Mouse (Mus musculus): ENCODE data around the gene Meis2. TPM values are rescaled to one million over a fixed set of nuclear protein-coding genes. Genes with fewer than 3 reads are reported as not detected.
A peak's percentile ranks its signal among the peaks of the same experiment; 100 is the strongest.

The Meis2 gene
- polyA plus RNA-seq, 1 experiment from 2014 or later, result 52.8 TPM

GRCm38 (mm10) chr2:116074061-116074460, 8.4 kb upstream of the Meis2 start:
- Histone ChIP-seq H3K9ac (ENCODE audit: low read depth, low read length) (no peak overlapping the region), H3K4me3 (replicated peaks; ENCODE audit: low read depth, low read length) (no peak overlapping the region)

GRCm38 (mm10) chr2:116073311-116073904, 7.8 kb upstream of the Meis2 start:
- no peak overlapping the region for H3K4me3 ChIP-seq (replicated peaks; ENCODE audit: low read depth, low read length)
- no peaks in the 10 kb centered on the region for H3K9me3 ChIP-seq (replicated peaks; ENCODE audit: low read length)
- DNase-seq (ENCODE audit: low spot score), result peak; percentile 42
- 31% methylated on average over 9 of the region's 9 CpGs for WGBS
- no peak for ATAC-seq (replicated peaks; ENCODE audit: low FRiP score, low read depth)
- H3K4me1 ChIP-seq (replicated peaks; ENCODE audit: insufficient read depth, low read length), result 0 out of 2 replicates have a peak, but pooled peaks cover 3% of the 10 kb centered on the region
- no peak overlapping the region for H3K9ac ChIP-seq (ENCODE audit: low read depth, low read length)
- no peaks in the 10 kb centered on the region for H3K27me3 ChIP-seq (ENCODE audit: insufficient read depth, low read length)
- no peak for TF ChIP-seq CTCF (IDR thresholded peaks at IDR 0.05; ENCODE audit: low read depth)
- H3K36me3 ChIP-seq (ENCODE audit: insufficient read depth, low read length), result no peaks in the 10 kb centered on the region
- peak overlapping the region; percentile 79 for H3K4me2 ChIP-seq (ENCODE audit: low read length)
- H3K27ac ChIP-seq, result no peak overlapping the region

More at GRCm38 (mm10) chr2:116074061-116074460, 8.4 kb upstream of the Meis2 start:
- Histone ChIP-seq H3K27me3 (ENCODE audit: insufficient read depth, low read length) (no peaks in the 10 kb centered on the region), H3K27ac (no peak overlapping the region), H3K9me3 (replicated peaks; ENCODE audit: low read length) (no peaks in the 10 kb centered on the region), H3K4me1 (replicated peaks; ENCODE audit: insufficient read depth, low read length) (0 out of 2 replicates have a peak, but pooled peaks cover 3% of the 10 kb centered on the region), H3K36me3 (ENCODE audit: insufficient read depth, low read length) (no peaks in the 10 kb centered on the region), H3K4me2 (ENCODE audit: low read length) (peak overlapping the region; percentile 79; the same call in 1 of the 2 replicates)
- WGBS, result 34% methylated on average over 3 of the region's 3 CpGs
- no peak for ATAC-seq (replicated peaks; ENCODE audit: low FRiP score, low read depth)
- DNase-seq (ENCODE audit: low spot score), result peak; percentile 23
- no peak for TF ChIP-seq CTCF (IDR thresholded peaks at IDR 0.05; ENCODE audit: low read depth)

- 0 out of 2 replicates have a peak, but pooled peaks cover 3% of the 10 kb centered on the region for H3K4me1 ChIP-seq (replicated peaks; ENCODE audit: insufficient read depth, low read length)
- H3K4me2 ChIP-seq (ENCODE audit: low read length), result peak overlapping the region; percentile 79
- no peaks in the 10 kb centered on the region for H3K9me3 ChIP-seq (replicated peaks; ENCODE audit: low read length)
- H3K9ac ChIP-seq (ENCODE audit: low read depth, low read length), result peak overlapping the region; percentile 96; the same call in 1 of the 2 replicates
- ATAC-seq (replicated peaks; ENCODE audit: low FRiP score, low read depth) (no peak), DNase-seq (ENCODE audit: low spot score) (peak; percentile 61)
- peak overlapping the region; percentile 82 for H3K4me3 ChIP-seq (replicated peaks; ENCODE audit: low read depth, low read length)
- no peaks in the 10 kb centered on the region for H3K27me3 ChIP-seq (ENCODE audit: insufficient read depth, low read length)
- WGBS, result 11% methylated on average over 5 of the region's 5 CpGs
- TF ChIP-seq CTCF (IDR thresholded peaks at IDR 0.05; ENCODE audit: low read depth), result no peak
- no peaks in the 10 kb centered on the region for H3K36me3 ChIP-seq (ENCODE audit: insufficient read depth, low read length)
- H3K27ac ChIP-seq, result peak overlapping the region; percentile 97; the same call in 1 of the 2 replicates
Measured at GRCm38 (mm10) chr2:116072706-116073105, 7.1 kb upstream of the Meis2 start.

GRCm38 (mm10) chr2:116072321-116072640, 6.6 kb upstream of the Meis2 start:
- no peaks in the 10 kb centered on the region for H3K27me3 ChIP-seq (ENCODE audit: insufficient read depth, low read length)
- H3K9me3 ChIP-seq (replicated peaks; ENCODE audit: low read length), result no peaks in the 10 kb centered on the region
- H3K4me1 ChIP-seq (replicated peaks; ENCODE audit: insufficient read depth, low read length), result 0 out of 2 replicates have a peak, but pooled peaks cover 3% of the 10 kb centered on the region
- WGBS, result 5% methylated on average over 10 of the region's 13 CpGs
- TF ChIP-seq CTCF (IDR thresholded peaks at IDR 0.05; ENCODE audit: low read depth), result no peak
- H3K27ac ChIP-seq, result peak overlapping the region; percentile 97
- ATAC-seq (replicated peaks; ENCODE audit: low FRiP score, low read depth) (no peak), DNase-seq (ENCODE audit: low spot score) (peak; percentile 49)
- H3K4me3 ChIP-seq (replicated peaks; ENCODE audit: low read depth, low read length), result peak overlapping the region; percentile 82
- H3K4me2 ChIP-seq (ENCODE audit: low read length), result peak overlapping the region; percentile 79
- peak overlapping the region; percentile 96; the same call in 1 of the 2 replicates for H3K9ac ChIP-seq (ENCODE audit: low read depth, low read length)
- H3K36me3 ChIP-seq (ENCODE audit: insufficient read depth, low read length), result no peaks in the 10 kb centered on the region

- Histone ChIP-seq H3K27me3 (ENCODE audit: insufficient read depth, low read length) (no peaks in the 10 kb centered on the region), H3K27ac (peak overlapping the region; percentile 97), H3K4me2 (ENCODE audit: low read length) (peak overlapping the region; percentile 79), H3K9ac (ENCODE audit: low read depth, low read length) (peak overlapping the region; percentile 96), H3K9me3 (replicated peaks; ENCODE audit: low read length) (no peaks in the 10 kb centered on the region), H3K4me3 (replicated peaks; ENCODE audit: low read depth, low read length) (peak overlapping the region; percentile 82), H3K4me1 (replicated peaks; ENCODE audit: insufficient read depth, low read length) (0 out of 2 replicates have a peak, but pooled peaks cover 3% of the 10 kb centered on the region), H3K36me3 (ENCODE audit: insufficient read depth, low read length) (no peaks in the 10 kb centered on the region)
- peak; percentile 75 for TF ChIP-seq CTCF (IDR thresholded peaks at IDR 0.05; ENCODE audit: low read depth)
- no peak for ATAC-seq (replicated peaks; ENCODE audit: low FRiP score, low read depth)
- WGBS, result under 1% methylated on average over 25 of the region's 25 CpGs
- DNase-seq (ENCODE audit: low spot score), result peak; percentile 95
Measured at GRCm38 (mm10) chr2:116071571-116072320, 6.1 kb upstream of the Meis2 start.

GRCm38 (mm10) chr2:116070614-116071425, 5.2 kb upstream of the Meis2 start:
- peak overlapping the region; percentile 79 for H3K4me2 ChIP-seq (ENCODE audit: low read length)
- H3K36me3 ChIP-seq (ENCODE audit: insufficient read depth, low read length), result no peaks in the 10 kb centered on the region
- H3K4me3 ChIP-seq (replicated peaks; ENCODE audit: low read depth, low read length), result peak overlapping the region; percentile 82
- no peaks in the 10 kb centered on the region for H3K27me3 ChIP-seq (ENCODE audit: insufficient read depth, low read length)
- WGBS, result 9% methylated on average over 10 of the region's 10 CpGs
- no peak for TF ChIP-seq CTCF (IDR thresholded peaks at IDR 0.05; ENCODE audit: low read depth)
- ATAC-seq (replicated peaks; ENCODE audit: low FRiP score, low read depth) (no peak), DNase-seq (ENCODE audit: low spot score) (peak; percentile 50)
- peak overlapping the region; percentile 96 for H3K9ac ChIP-seq (ENCODE audit: low read depth, low read length)
- no peaks in the 10 kb centered on the region for H3K9me3 ChIP-seq (replicated peaks; ENCODE audit: low read length)
- 0 out of 2 replicates have a peak, but pooled peaks cover 3% of the 10 kb centered on the region for H3K4me1 ChIP-seq (replicated peaks; ENCODE audit: insufficient read depth, low read length)
- peak overlapping the region; percentile 97 for H3K27ac ChIP-seq

Measured in kidney, postnatal 0 days (tissue).